Mouse (Mus musculus): ENCODE measurements around the gene Mup10. TPM values are rescaled to one million over a fixed set of nuclear protein-coding genes. Genes with fewer than 3 reads are reported as not detected.
"Not testable (repeated sequence)": the region's sequence is repeated elsewhere in the genome, so short reads cannot be mapped to it uniquely, and the experiment has no call there.

The Mup10 gene
- not detected for total RNA-seq (2021)
- long read RNA-seq = 0 reads

- DNase-seq (ENCODE audit: low spot score in 2 of 2) = not testable (repeated sequence)
Observed at GRCm38 (mm10) chr4:60582099-60582498, at the start of gene Mup10. Gene Mup10 (minus strand): TSS chr4:60582199.

Other genes starting within 250 kb of the Mup10 start
- gene Mup9, start 160.2 kb downstream of the Mup10 start, total RNA-seq (2021) = not detected
- not detected for gene Mup1, start 80.2 kb downstream of the Mup10 start, total RNA-seq (2021)
- not detected for gene Mup11, start 80.2 kb upstream of the Mup10 start, total RNA-seq (2021)
- not detected for gene Mup12, start 159.1 kb upstream of the Mup10 start, total RNA-seq (2021)
- not detected for gene Mup22, start 239.3 kb upstream of the Mup10 start, total RNA-seq (2021)

Data from layer of hippocampus, adult 18-20 months (tissue).